Mouse (Mus musculus): Measurements from ENCODE around the gene Med12l.

DNA sequence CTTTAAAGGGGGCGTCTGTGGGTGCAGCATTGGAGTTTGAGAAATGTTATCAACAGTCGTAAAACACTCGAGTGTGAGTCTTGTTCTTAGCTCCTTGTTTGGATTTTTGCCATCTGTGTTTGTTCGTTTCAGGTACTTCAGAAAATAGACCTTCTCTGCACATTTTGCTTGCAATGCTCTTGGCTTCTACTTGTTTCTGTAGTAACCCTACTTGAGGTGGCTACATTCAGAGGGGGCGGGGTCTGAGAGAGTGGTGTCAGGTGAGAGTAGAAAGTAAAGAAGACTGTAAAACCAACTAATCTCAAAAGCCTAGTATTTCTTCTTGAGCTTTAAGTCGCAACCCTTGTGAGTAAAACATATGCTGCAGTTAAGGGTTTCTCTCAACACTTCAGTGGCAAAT, 23.1 kb downstream of the Med12l start:
- TF ChIP-seq ZC3H11A (IDR thresholded peaks at IDR 0.05; ENCODE audit: borderline replicate concordance, low read depth, low read length) (no peak), ZNF384 (IDR thresholded peaks at IDR 0.05; ENCODE audit: low read depth, low read length) (no peak), MAFK (IDR thresholded peaks at IDR 0.05; ENCODE audit: insufficient read depth, low read depth, low read length) (no peak)

Measured in ES-E14 (cell line).